ENCODE assay signal across 43 mouse cellular contexts in genomic region chr9:78314696-78315095, GRCm38 (mm10). TPM values are rescaled to one million over a fixed set of nuclear protein-coding genes. Genes with fewer than 3 reads are reported as not detected.
"Had no signal": no experiment of that assay in that cellular context is flagged by ENCODE, and none has a peak within 500 bp of the region (broad histone marks: within the 10 kb centered on the region; RNA-seq: fewer than 3 reads in every experiment).

Gene Omt2a, minus strand, starts transcription at chr9:78314796.

- H3K27me3 ChIP-seq: heart, embryonic 12.5 days; heart, embryonic 13.5 days; heart, embryonic 15.5 days; hindbrain, embryonic 12.5 days; hindbrain, embryonic 13.5 days; hindbrain, embryonic 15.5 days; intestine, embryonic 15.5 days; kidney, embryonic 15.5 days had no signal

- DNase-seq: heart, postnatal 10 days; heart, postnatal 14 days; heart, postnatal 36 days; heart, postnatal 4 days; kidney, adult 11 months; kidney, adult 18-20 months; kidney, adult 2 months; kidney, adult 8-10 months; kidney, adult 9 months; kidney, postnatal 10 days; kidney, postnatal 14 days; kidney, postnatal 25 days; kidney, postnatal 36 days; kidney, postnatal 4 days; layer of hippocampus, adult 9-11 months; layer of hippocampus, postnatal 36 days had no signal

- H3K4me3 ChIP-seq: heart, embryonic 12.5 days; heart, embryonic 13.5 days; heart, embryonic 15.5 days; hindbrain, embryonic 10.5 days; hindbrain, embryonic 12.5 days; hindbrain, embryonic 13.5 days; hindbrain, embryonic 15.5 days; intestine, embryonic 15.5 days; kidney, embryonic 15.5 days; layer of hippocampus, adult 2 months; left cerebral cortex, adult 2 months had no signal

- H3K27ac ChIP-seq: heart, embryonic 13.5 days; heart, embryonic 15.5 days; hindbrain, embryonic 10.5 days; hindbrain, embryonic 12.5 days; hindbrain, embryonic 13.5 days; hindbrain, embryonic 14.5 days; hindbrain, embryonic 15.5 days; hindbrain, postnatal 0 days; intestine, embryonic 15.5 days; kidney, embryonic 15.5 days; kidney, postnatal 0 days; layer of hippocampus, adult 2 months; left cerebral cortex, adult 2 months had no signal

- H3K36me3 ChIP-seq: heart, embryonic 12.5 days; heart, embryonic 13.5 days; heart, embryonic 15.5 days; hindbrain, embryonic 10.5 days; hindbrain, embryonic 12.5 days; hindbrain, embryonic 13.5 days; hindbrain, embryonic 15.5 days; intestine, embryonic 15.5 days; kidney, embryonic 15.5 days had no signal

- H3K9me3 ChIP-seq: heart, embryonic 12.5 days; heart, embryonic 13.5 days; heart, embryonic 15.5 days; hindbrain, embryonic 10.5 days; hindbrain, embryonic 12.5 days; hindbrain, embryonic 13.5 days; hindbrain, embryonic 15.5 days; intestine, embryonic 15.5 days; kidney, embryonic 15.5 days had no signal

- H3K4me1 ChIP-seq: heart, embryonic 12.5 days; heart, embryonic 13.5 days; heart, embryonic 15.5 days; hindbrain, embryonic 10.5 days; hindbrain, embryonic 12.5 days; hindbrain, embryonic 13.5 days; hindbrain, embryonic 15.5 days; intestine, embryonic 15.5 days; kidney, embryonic 15.5 days had no signal

RNA-seq across cellular contexts. Expression of gene Omt2a, which starts in this region (rescaled TPM):
- polyA plus RNA-seq: heart, embryonic 11.5 days; heart, embryonic 12.5 days; heart, embryonic 13.5 days; heart, embryonic 14.5 days; heart, embryonic 15.5 days; heart, embryonic 16.5 days; heart, postnatal 0 days; hindbrain, embryonic 10.5 days; hindbrain, embryonic 11.5 days; hindbrain, embryonic 12.5 days; hindbrain, embryonic 13.5 days; hindbrain, embryonic 14.5 days; hindbrain, embryonic 15.5 days; hindbrain, embryonic 16.5 days; hindbrain, postnatal 0 days; inflammation-experienced regulatory T-cells, adult 6 months; intestine, embryonic 14.5 days; intestine, embryonic 15.5 days; intestine, embryonic 16.5 days; intestine, postnatal 0 days; kidney, adult 2 months; kidney, embryonic 14.5 days; kidney, embryonic 15.5 days; kidney, embryonic 16.5 days; kidney, postnatal 0 days; large intestine, adult 2 months had no signal
